Mouse (Mus musculus) small intestine, adult 2 months (tissue): ENCODE data around the gene Comt. TPM values are rescaled to one million over a fixed set of nuclear protein-coding genes. Genes with fewer than 3 reads are reported as not detected.

ENCODE experiments used
- H3K27ac ChIP-seq: fragments of 200-500 bp; 2 replicates; pipeline ENCODE4 v1.5.1; 2012; ENCODE audit warnings: low read depth, low read length, control low read depth, inconsistent platforms; ENCODE audit not compliant: insufficient read depth
- H3K27me3 ChIP-seq: fragments of 200-500 bp; 2 replicates; pipeline ENCODE4 v1.6.1; 2012; ENCODE audit warnings: mild to moderate bottlenecking, moderate library complexity, low read length, inconsistent platforms; ENCODE audit not compliant: control insufficient read depth, insufficient read depth
- H3K36me3 ChIP-seq: fragments of 200-500 bp; 2 replicates; pipeline ENCODE4 v1.6.1; 2012; ENCODE audit warnings: mild to moderate bottlenecking, low read length, control low read depth, inconsistent platforms; ENCODE audit not compliant: control insufficient read depth, insufficient read depth
- H3K4me1 ChIP-seq: fragments of 200-500 bp; 2 replicates; pipeline ENCODE4 v1.6.1; 2012; ENCODE audit warnings: low read length, inconsistent platforms, mixed read lengths; ENCODE audit not compliant: control insufficient read depth, insufficient read depth, insufficient read length
- H3K4me3 ChIP-seq: fragments of 200-500 bp; 2 replicates; pipeline ENCODE4 v1.5.1; 2012; ENCODE audit warnings: low read depth, mild to moderate bottlenecking, control low read depth, inconsistent platforms, low read length, moderate library complexity
- CTCF ChIP-seq: fragments of 200-500 bp; IDR thresholded peaks from 2 replicates; pipeline ENCODE4 v1.5.1; 2012; ENCODE audit warnings: low read depth, mild to moderate bottlenecking, control low read depth, inconsistent platforms, low read length, moderate library complexity, mixed read lengths; ENCODE audit not compliant: insufficient replicate concordance, insufficient read length; ENCODE audit errors: extremely low read depth
- POLR2A ChIP-seq: fragments of 200-500 bp; IDR thresholded peaks from 2 replicates; pipeline ENCODE4 v1.6.1; 2012; ENCODE audit warnings: low read depth, mild to moderate bottlenecking, control low read depth, inconsistent platforms, low read length, moderate library complexity
- WGBS: fragments of 180-500 bp; shearing (Covaris S2); methylation state at CpG from one replicate; pipeline ENCODE4 v1.1.7; 2018; 5-methylcytosine and 5-hydroxymethylcytosine counted together
- polyA plus RNA-seq: library from polyadenylated mRNA; depleted of rRNA; stranded (reverse); fragments of >200 nt; gene quantifications from 2 replicates; pipeline ENCODE4 v1.2.3, GENCODE M21; 2012; rRNA removed

Comt gene
- polyA plus RNA-seq, 1 experiment: 214 TPM

DNA sequence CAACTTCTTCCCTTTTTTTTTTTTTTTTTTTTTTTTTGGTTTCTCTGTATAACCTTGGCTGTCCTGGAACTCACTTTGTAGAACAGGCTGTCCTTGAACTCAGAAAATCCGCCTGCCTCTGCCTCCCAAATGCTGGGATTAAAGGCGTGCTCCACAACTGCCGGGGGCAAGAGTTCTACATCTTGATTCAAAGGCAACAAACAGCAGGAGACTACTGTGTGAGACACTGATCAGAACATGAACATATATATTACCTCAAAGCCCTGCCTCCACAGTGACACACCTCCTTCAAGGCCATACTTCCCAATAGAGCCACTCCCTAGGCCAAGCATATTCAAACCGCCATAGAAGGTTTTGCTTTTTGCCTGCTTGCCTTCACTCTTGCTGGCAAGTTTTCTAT, 53.0 kb downstream of the Comt start:
- no peak for TF ChIP-seq POLR2A
- no peak for TF ChIP-seq CTCF
- peaks cover 5% of the 10 kb centered on the region; the same call in 1 of the 2 replicates for H3K4me1 ChIP-seq
- no peak overlapping the region for H3K27ac ChIP-seq
- 85% methylated on average over 4 of the region's 4 CpGs for WGBS
- no peak overlapping the region for H3K4me3 ChIP-seq
- no peaks in the 10 kb centered on the region for H3K36me3 ChIP-seq
- H3K27me3 ChIP-seq: no peaks in the 10 kb centered on the region

DNA sequence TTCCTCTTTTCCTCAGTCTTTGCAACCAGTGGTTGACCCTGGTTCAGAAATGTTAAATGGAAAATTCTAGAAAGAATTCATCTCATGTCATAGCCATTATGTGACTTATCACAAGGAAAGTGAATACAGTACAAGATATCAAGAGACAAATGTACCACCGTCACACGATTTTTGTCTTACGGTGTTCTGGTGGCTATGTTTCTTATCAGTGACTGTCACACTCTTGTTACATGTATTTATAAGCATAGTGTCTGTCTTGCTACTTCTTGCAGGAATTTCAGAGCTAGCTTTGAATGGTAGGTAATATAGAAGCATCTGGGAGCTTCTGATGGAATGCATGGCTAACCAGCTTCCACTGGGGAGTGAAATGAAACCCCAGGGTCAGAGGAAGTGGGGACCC, 56.5 kb downstream of the Comt start:
- Histone ChIP-seq H3K4me1 (no peaks in the 10 kb centered on the region; the same call in 1 of the 2 replicates), H3K4me3 (no peak overlapping the region), H3K36me3 (no peaks in the 10 kb centered on the region), H3K27ac (no peak overlapping the region), H3K27me3 (no peaks in the 10 kb centered on the region)
- 91% methylated on average over 3 of the region's 3 CpGs for WGBS
- TF ChIP-seq POLR2A (no peak), CTCF (no peak)

DNA sequence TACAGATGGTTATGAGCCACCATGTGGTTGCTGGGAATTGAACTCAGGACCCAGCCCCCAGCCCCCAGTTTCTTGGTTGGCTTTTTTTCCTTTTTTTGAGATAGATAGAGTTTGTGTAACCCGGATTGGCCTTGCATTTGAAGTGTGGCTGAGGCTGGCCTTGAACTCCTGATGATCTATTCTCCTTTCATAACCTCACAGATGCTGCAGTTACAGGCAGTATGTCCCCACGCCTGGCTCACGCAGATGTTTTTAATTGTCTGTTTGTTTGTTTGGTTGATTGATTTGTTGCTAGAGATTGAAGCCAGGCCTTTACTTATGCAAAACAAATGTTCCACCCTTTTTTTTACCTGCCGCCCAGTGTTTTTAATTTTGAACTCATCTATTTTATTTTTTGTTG, 59.8 kb downstream of the Comt start:
- Histone ChIP-seq H3K27ac (no peak overlapping the region), H3K27me3 (no peaks in the 10 kb centered on the region), H3K4me1 (no peaks in the 10 kb centered on the region; the same call in 1 of the 2 replicates), H3K36me3 (no peaks in the 10 kb centered on the region), H3K4me3 (no peak overlapping the region)
- TF ChIP-seq POLR2A: no peak
- TF ChIP-seq CTCF: no peak
- whole genome bisulfite sequencing: 91% methylated on average over 4 of the region's 4 CpGs

DNA sequence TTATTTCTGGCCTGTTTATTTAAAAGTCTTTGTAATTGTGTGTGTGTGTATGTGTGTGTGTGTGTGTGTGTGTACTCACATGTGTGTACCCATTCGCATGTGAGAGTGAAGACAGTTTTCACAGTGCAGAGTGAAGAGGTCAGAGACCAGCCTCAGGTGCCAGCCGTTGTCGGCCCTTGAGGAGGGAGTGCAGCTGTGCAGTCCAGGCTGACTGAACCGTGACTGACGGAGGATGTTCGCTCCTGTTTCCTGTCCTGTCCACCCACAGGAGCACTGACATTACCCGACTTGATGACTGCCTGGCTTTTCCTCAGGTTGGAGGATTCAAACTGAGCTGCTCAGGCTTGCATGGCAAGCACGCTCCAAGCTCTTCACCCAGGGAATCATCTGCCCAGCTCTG, 63.7 kb downstream of the Comt start:
- no peak overlapping the region for H3K4me3 ChIP-seq
- TF ChIP-seq POLR2A: no peak
- H3K36me3 ChIP-seq: no peaks in the 10 kb centered on the region
- H3K27ac ChIP-seq: no peak overlapping the region
- no peaks in the 10 kb centered on the region; the same call in 1 of the 2 replicates for H3K4me1 ChIP-seq
- no peaks in the 10 kb centered on the region for H3K27me3 ChIP-seq
- 85% methylated on average over 8 of the region's 8 CpGs for WGBS

DNA sequence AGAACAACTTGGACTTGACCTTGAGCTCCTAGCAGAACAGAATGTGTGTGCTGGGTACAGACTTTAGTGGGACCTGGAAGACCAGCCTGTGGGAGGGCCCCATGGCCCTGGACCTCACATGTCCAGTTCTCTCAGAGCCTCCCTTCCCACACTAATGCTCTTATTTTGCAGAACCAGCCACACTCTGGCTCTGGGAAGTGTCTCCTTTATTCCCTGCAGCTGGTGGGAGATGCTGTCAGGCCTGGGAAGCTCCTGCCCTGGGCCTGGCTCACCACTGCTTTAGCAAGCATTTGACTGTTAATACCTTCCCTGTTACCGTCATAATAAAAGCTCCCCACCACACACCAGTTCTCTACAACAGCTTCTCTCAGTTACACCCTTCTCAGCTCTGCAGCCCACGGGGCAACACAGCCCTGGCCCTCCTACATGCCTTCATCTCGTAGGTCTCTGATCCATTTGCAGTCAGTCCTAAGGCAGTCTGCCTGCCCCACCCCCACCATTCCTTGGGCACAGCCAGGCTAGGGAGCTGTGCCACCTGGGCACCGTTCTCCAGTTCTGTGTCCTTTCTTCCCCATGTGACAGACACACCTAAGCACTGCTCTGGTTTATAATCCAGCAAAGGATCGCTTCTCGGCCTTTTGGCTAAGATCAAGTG, 66.4 kb downstream of the Comt start:
- no peak for TF ChIP-seq POLR2A
- no peak for TF ChIP-seq CTCF
- no peaks in the 10 kb centered on the region for H3K36me3 ChIP-seq
- no peaks in the 10 kb centered on the region for H3K4me1 ChIP-seq
- no peak overlapping the region for H3K27ac ChIP-seq
- 77% methylated on average over 6 of the region's 6 CpGs for WGBS
- no peak overlapping the region for H3K4me3 ChIP-seq
- H3K27me3 ChIP-seq: no peaks in the 10 kb centered on the region

DNA sequence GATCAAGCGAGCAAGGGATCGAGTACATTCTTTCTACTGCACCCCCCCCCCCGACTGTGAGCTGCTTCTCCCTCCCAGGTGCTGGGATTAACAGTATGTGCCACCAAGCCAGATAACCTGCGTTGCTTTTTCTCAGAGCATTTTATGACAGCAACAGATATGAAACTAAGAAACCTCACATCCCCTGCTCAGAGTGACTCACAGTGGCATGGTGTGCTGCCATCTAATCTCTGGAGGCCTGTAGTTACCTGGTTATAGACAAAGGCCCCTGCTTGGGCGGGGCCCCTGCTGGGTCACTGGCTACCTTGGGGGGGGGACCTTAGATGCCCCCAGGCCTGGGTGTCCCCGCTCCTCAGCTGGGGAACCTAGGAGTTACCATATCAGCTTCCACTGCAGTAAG, 68.7 kb downstream of the Comt start:
- Histone ChIP-seq H3K4me3 (no peak overlapping the region), H3K4me1 (no peaks in the 10 kb centered on the region), H3K27ac (no peak overlapping the region), H3K36me3 (no peaks in the 10 kb centered on the region), H3K27me3 (no peaks in the 10 kb centered on the region)
- 79% methylated on average over 6 of the region's 6 CpGs for WGBS
- TF ChIP-seq POLR2A (no peak), CTCF (no peak)

DNA sequence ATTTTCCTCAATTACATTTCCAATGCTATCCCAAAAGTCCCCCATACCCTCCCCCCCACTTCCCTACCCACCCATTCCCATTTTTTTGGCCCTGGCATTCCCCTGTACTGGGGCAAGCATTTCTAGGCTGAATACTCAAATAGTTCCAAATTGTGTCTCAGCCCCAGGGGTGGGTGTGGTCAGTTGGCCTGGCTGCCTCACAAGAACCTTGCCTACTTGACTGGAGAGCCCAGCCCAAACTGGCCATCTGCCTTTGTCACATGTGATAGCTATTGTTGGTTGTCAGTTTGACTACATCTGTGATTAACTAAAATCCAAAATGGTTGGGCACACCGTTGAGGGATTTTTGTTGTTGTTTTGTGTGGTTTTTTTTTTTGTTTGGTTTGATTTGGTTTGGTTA, 69.7 kb downstream of the Comt start:
- no peak overlapping the region for H3K4me3 ChIP-seq
- H3K27ac ChIP-seq: no peak overlapping the region
- 81% methylated on average over 1 of the region's 1 CpGs for WGBS
- no peaks in the 10 kb centered on the region for H3K36me3 ChIP-seq
- H3K27me3 ChIP-seq: no peaks in the 10 kb centered on the region
- no peaks in the 10 kb centered on the region for H3K4me1 ChIP-seq
- TF ChIP-seq POLR2A: no peak
- no peak for TF ChIP-seq CTCF

Other genes with a start within 250 kb of the Comt start
- gene Ccdc188, start 209.0 kb downstream of the Comt start, polyA plus RNA-seq: not detected in 2 replicates
- gene Zdhhc8, start 191.7 kb downstream of the Comt start, polyA plus RNA-seq: 21.3 and 27.8 TPM in 2 replicates
- 24.0 and 29.7 TPM in 2 replicates for gene Trmt2a, start 178.2 kb downstream of the Comt start, polyA plus RNA-seq
- 17.7 and 47.7 TPM in 2 replicates for gene Ranbp1, start 178.1 kb downstream of the Comt start, polyA plus RNA-seq
- gene Gm49776, start 168.5 kb downstream of the Comt start, polyA plus RNA-seq: not detected in 2 replicates
- 6.3 and 14.5 TPM in 2 replicates for gene Dgcr8, start 137.6 kb downstream of the Comt start, polyA plus RNA-seq
- gene Tango2, start 78.7 kb downstream of the Comt start, polyA plus RNA-seq: 32.2 and 78.0 TPM in 2 replicates
- gene Arvcf, start 78.7 kb downstream of the Comt start, polyA plus RNA-seq: 10.7 and 17.1 TPM in 2 replicates
- gene Txnrd2, start 468 bp downstream of the Comt start, polyA plus RNA-seq: 12.5 and 19.5 TPM in 2 replicates
- 4.6 and 10.6 TPM in 2 replicates for gene Gnb1l, start 71.9 kb upstream of the Comt start, polyA plus RNA-seq
- gene Rtl10, start 72.0 kb upstream of the Comt start, polyA plus RNA-seq: 4.9 TPM in 2 replicates
- 2.6 and 8.3 TPM in 2 replicates for gene Tbx1, start 163.8 kb upstream of the Comt start, polyA plus RNA-seq
- gene Gp1bb, start 195.6 kb upstream of the Comt start, polyA plus RNA-seq: 35.8 and 580 TPM in 2 replicates
- 22.7 and 156 TPM in 2 replicates for gene Gm49601, start 199.6 kb upstream of the Comt start, polyA plus RNA-seq
- gene Sept5, start 203.1 kb upstream of the Comt start, polyA plus RNA-seq: 64.1 and 381 TPM in 2 replicates